Mouse (Mus musculus) heart, embryonic 15.5 days (tissue): Measurements from ENCODE around the gene Tbx15. TPM values are rescaled to one million over a fixed set of nuclear protein-coding genes. Genes with fewer than 3 reads are reported as not detected.

Source experiments
- ATAC-seq: fragments of 200-750 bp; cut with Nextera tagmentation; replicated peaks from 2 replicates; pipeline ENCODE4 v1.8.0; 2017; ENCODE audit warnings: low read depth, moderate TSS enrichment; ENCODE audit not compliant: insufficient number of reproducible peaks, insufficient read depth, low FRiP score
- H3K27ac ChIP-seq: fragments of 300-500 bp; sonication (generic); 2 replicates; pipeline ENCODE4 v1.5.1; 2015; ENCODE audit warnings: mild to moderate bottlenecking, inconsistent platforms
- H3K27me3 ChIP-seq: fragments of 300-500 bp; sonication (generic); 2 replicates; pipeline ENCODE4 v1.6.1; 2015; ENCODE audit warnings: inconsistent platforms
- H3K36me3 ChIP-seq: fragments of 300-500 bp; sonication (generic); 2 replicates; pipeline ENCODE4 v1.6.1; 2015; ENCODE audit warnings: mild to moderate bottlenecking, inconsistent platforms
- H3K4me1 ChIP-seq: fragments of 300-500 bp; sonication (generic); replicated peaks from 2 replicates; pipeline ENCODE4 v1.6.1; 2015; ENCODE audit warnings: inconsistent platforms
- H3K4me2 ChIP-seq: fragments of 300-500 bp; sonication (generic); 2 replicates; pipeline ENCODE4 v1.6.1; 2015; ENCODE audit warnings: inconsistent platforms, mild to moderate bottlenecking, moderate library complexity
- H3K4me3 ChIP-seq: fragments of 300-500 bp; sonication (generic); 2 replicates; pipeline ENCODE4 v1.5.1; 2015; ENCODE audit warnings: mild to moderate bottlenecking, inconsistent platforms
- H3K9ac ChIP-seq: fragments of 300-500 bp; sonication (generic); 2 replicates; pipeline ENCODE4 v1.6.1; 2015; ENCODE audit warnings: mild to moderate bottlenecking, inconsistent platforms
- H3K9me3 ChIP-seq: fragments of 300-500 bp; sonication (generic); replicated peaks from 2 replicates; pipeline ENCODE4 v1.6.1; 2016; ENCODE audit warnings: inconsistent platforms
- WGBS: fragments of 180-500 bp; shearing (Covaris S2); methylation state at CpG from one replicate; pipeline ENCODE4 v1.1.7; 2015; ENCODE audit warnings: mixed read lengths; 5-methylcytosine and 5-hydroxymethylcytosine counted together
- polyA plus RNA-seq: library from polyadenylated mRNA; unstranded; fragments of >200 nt; fragmentation: Nextera tagmentation; extraction: Ambion mirVana; gene quantifications from 2 replicates; pipeline ENCODE4 v1.2.1, GENCODE M21; 2015

Tbx15 gene
- 0.08 and 0.13 TPM in 2 replicates for polyA plus RNA-seq

- peak within 1 kb of the TSS; percentile 31 for H3K4me3 ChIP-seq
- peaks cover 95% of the 10 kb centered on the region for H3K27me3 ChIP-seq
- H3K4me2 ChIP-seq, result peak within 1 kb of the TSS; percentile 43
- ATAC-seq, result no peak
- H3K9me3 ChIP-seq, result no peaks in the 10 kb centered on the region
- H3K4me1 ChIP-seq, result peaks cover 16% of the 10 kb centered on the region
- 3% methylated on average over 19 of the region's 20 CpGs for WGBS
- H3K9ac ChIP-seq, result no peak within 1 kb of the TSS
- no peaks in the 10 kb centered on the region for H3K36me3 ChIP-seq
- no peak within 1 kb of the TSS for H3K27ac ChIP-seq
These were observed at the start of gene Tbx15 for GRCm38 (mm10) chr3:99240213-99240720. Tbx15 (plus strand) TSS chr3:99240381.

DNA sequence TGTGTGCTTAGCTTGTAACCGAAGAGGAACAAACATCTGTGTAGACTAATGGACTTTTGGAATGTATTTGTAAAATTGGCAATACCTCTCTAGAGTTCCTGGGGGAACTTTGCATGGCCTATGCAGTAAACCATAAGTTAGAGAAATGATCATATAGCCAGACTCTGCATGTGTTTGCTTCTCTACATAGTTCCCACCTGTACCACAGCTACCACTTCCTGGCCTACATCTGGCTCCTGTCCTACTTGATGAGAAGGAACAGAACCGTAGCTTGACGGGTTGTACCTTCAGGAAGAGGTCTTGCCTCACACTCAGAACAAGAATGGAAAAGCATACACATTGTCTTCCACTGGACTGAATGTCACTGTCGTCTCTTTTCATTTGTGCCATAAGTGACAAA, 46.6 kb upstream of the Tbx15 start:
- no peaks in the 10 kb centered on the region for H3K9me3 ChIP-seq
- no peaks in the 10 kb centered on the region for H3K27me3 ChIP-seq
- H3K4me1 ChIP-seq, result peaks cover 5% of the 10 kb centered on the region
- H3K4me3 ChIP-seq, result no peak overlapping the region
- no peaks in the 10 kb centered on the region for H3K36me3 ChIP-seq
- no peak overlapping the region for H3K27ac ChIP-seq
- WGBS, result 55% methylated on average over 4 of the region's 4 CpGs
- H3K4me2 ChIP-seq, result no peak overlapping the region
- H3K9ac ChIP-seq, result no peak overlapping the region
- ATAC-seq, result no peak

DNA sequence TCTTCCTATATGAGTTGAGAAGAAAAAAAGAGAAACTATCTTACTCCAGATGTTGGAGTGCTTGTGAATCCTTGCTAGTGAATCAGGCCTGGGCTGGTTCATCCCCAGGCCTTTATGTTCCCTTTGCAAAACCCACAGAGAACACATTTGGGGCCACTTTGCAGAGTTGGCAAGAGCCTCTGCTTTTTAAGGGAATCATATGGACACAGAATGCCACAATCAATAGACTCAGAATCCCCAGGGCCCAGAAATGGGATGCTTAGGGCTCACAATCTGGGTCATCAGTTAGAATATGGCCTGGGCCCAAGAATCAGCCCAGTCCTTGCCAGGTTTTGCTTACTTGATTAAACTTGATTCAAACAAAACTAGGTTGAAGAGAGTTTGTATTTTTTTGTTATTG, 36.9 kb upstream of the Tbx15 start:
- no peak for ATAC-seq
- H3K4me1 ChIP-seq, result peaks cover 2% of the 10 kb centered on the region; the same call in 1 of the 2 replicates
- no peak overlapping the region for H3K9ac ChIP-seq
- H3K4me3 ChIP-seq, result no peak overlapping the region
- no peak overlapping the region for H3K27ac ChIP-seq
- H3K36me3 ChIP-seq, result no peaks in the 10 kb centered on the region
- H3K4me2 ChIP-seq, result no peak overlapping the region
- no peaks in the 10 kb centered on the region for H3K9me3 ChIP-seq
- H3K27me3 ChIP-seq, result no peaks in the 10 kb centered on the region

DNA sequence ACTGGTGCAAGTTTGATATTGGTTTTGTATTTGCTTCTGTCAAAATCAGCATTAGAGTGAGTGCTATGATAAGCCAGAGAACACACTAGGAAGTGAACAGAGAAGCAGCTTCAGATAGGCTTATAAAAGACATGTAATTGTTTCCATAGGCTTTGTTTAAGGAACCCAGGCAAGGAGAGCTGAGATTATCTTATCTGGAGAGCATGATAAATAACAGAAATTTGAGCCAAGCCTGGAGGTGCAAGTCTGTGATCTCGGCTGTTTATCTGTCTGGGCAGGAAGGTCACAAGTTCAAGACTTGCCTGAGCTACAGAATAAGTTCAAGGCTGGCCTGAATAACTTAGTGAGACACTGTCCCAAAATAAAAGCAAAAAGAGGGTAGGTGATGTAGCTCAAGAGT, 31.8 kb upstream of the Tbx15 start:
- WGBS, result 16% methylated on average over 1 of the region's 1 CpGs

DNA sequence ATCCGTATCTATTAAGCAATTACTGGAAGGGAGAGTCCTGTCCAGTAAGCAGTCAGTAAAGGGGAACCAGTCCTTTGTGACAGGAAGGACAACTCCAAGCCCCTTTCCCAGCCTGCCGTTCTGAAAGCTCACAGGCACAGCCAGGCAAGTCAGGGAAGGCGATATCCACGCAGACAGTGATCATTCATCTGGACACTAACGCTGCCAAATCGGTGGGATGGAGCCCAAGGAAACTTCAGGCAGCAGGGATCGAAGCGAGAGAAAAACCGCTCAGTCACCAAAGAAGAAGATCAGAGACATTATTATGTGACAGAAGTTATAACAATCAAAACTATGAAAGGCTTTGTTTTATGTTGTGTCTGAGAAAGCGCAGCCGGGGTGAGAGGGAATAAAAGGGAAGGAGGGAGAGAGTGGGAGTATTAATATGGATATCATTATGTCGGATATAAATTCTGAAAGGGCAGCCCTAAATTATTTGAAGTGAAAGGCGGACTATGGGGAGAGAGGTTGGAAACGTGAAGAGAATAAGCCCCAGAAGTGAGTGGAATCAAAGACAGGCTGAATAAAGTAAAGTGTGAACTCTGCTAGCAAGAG, 29.0 kb upstream of the Tbx15 start:
- H3K4me2 ChIP-seq, result no peak overlapping the region
- peaks cover 3% of the 10 kb centered on the region; the same call in 1 of the 2 replicates for H3K36me3 ChIP-seq
- no peak overlapping the region for H3K9ac ChIP-seq
- no peak overlapping the region for H3K27ac ChIP-seq
- H3K9me3 ChIP-seq, result no peaks in the 10 kb centered on the region
- no peak overlapping the region for H3K4me3 ChIP-seq
- no peaks in the 10 kb centered on the region for H3K27me3 ChIP-seq
- WGBS, result 57% methylated on average over 14 of the region's 14 CpGs
- no peak for ATAC-seq
- H3K4me1 ChIP-seq, result peaks cover 2% of the 10 kb centered on the region; the same call in 1 of the 2 replicates

More for the DNA sequence above, 31.8 kb upstream of the Tbx15 start:
- Histone ChIP-seq H3K9ac (no peak overlapping the region), H3K27me3 (no peaks in the 10 kb centered on the region), H3K4me1 (peaks cover 2% of the 10 kb centered on the region; the same call in 1 of the 2 replicates), H3K9me3 (no peaks in the 10 kb centered on the region), H3K36me3 (no peaks in the 10 kb centered on the region), H3K27ac (no peak overlapping the region), H3K4me2 (no peak overlapping the region), H3K4me3 (no peak overlapping the region)
- no peak for ATAC-seq

DNA sequence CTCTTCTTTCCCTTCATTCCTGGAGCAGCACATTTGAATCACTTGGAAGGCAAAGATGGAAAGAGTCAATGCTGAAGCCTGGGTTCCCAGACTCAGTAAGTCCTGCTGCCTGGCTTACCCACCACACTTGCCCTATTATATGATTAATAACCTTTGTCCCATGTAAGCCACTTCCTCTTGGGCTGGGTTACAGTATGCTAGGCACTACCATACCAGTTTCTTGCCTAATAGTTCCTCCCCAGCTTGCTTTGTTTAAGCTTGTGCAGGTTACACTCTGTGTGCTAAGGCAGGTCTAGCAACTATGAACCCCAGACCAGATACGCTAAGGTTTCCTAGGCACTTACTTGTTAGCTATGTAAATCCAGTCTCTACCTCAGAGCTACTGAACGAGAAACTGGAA, 12.4 kb upstream of the Tbx15 start:
- Histone ChIP-seq H3K27ac (no peak overlapping the region), H3K4me3 (no peak overlapping the region), H3K9ac (no peak overlapping the region), H3K27me3 (peaks cover 5% of the 10 kb centered on the region; the same call in 1 of the 2 replicates), H3K36me3 (no peaks in the 10 kb centered on the region), H3K4me1 (no peaks in the 10 kb centered on the region), H3K4me2 (no peak overlapping the region), H3K9me3 (no peaks in the 10 kb centered on the region)
- 73% methylated on average over 2 of the region's 2 CpGs for WGBS
- ATAC-seq, result no peak

GRCm38 (mm10) chr3:99233393-99234318, 6.5 kb upstream of the Tbx15 start:
- no peak for ATAC-seq
- H3K9ac ChIP-seq, result peak overlapping the region; percentile 8; the same call in 1 of the 2 replicates
- H3K4me3 ChIP-seq, result peak overlapping the region; percentile 38
- H3K27ac ChIP-seq, result no peak overlapping the region
- WGBS, result 5% methylated on average over 20 of the region's 20 CpGs
- peaks cover 14% of the 10 kb centered on the region for H3K4me1 ChIP-seq
- H3K9me3 ChIP-seq, result no peaks in the 10 kb centered on the region
- H3K27me3 ChIP-seq, result peaks cover 57% of the 10 kb centered on the region
- peak overlapping the region; percentile 61 for H3K4me2 ChIP-seq
- no peaks in the 10 kb centered on the region for H3K36me3 ChIP-seq

- peak overlapping the region; percentile 38 for H3K4me3 ChIP-seq
- WGBS, result 9% methylated on average over 17 of the region's 17 CpGs
- H3K4me2 ChIP-seq, result peak overlapping the region; percentile 61
- peaks cover 63% of the 10 kb centered on the region for H3K27me3 ChIP-seq
- no peaks in the 10 kb centered on the region for H3K36me3 ChIP-seq
- peaks cover 14% of the 10 kb centered on the region for H3K4me1 ChIP-seq
- no peak for ATAC-seq
- H3K9me3 ChIP-seq, result no peaks in the 10 kb centered on the region
- no peak overlapping the region for H3K27ac ChIP-seq
- H3K9ac ChIP-seq, result peak overlapping the region; percentile 8; the same call in 1 of the 2 replicates
These were observed 5.8 kb upstream of the Tbx15 start for GRCm38 (mm10) chr3:99234319-99234869.

- no peak overlapping the region for H3K4me2 ChIP-seq
- H3K36me3 ChIP-seq, result no peaks in the 10 kb centered on the region
- peaks cover 70% of the 10 kb centered on the region for H3K27me3 ChIP-seq
- WGBS, result 7% methylated on average over 23 of the region's 23 CpGs
- no peaks in the 10 kb centered on the region for H3K9me3 ChIP-seq
- H3K9ac ChIP-seq, result no peak overlapping the region
- ATAC-seq, result no peak
- H3K27ac ChIP-seq, result no peak overlapping the region
- H3K4me1 ChIP-seq, result peaks cover 17% of the 10 kb centered on the region
- H3K4me3 ChIP-seq, result no peak overlapping the region
These were observed 4.9 kb upstream of the Tbx15 start for GRCm38 (mm10) chr3:99235116-99235803.

DNA sequence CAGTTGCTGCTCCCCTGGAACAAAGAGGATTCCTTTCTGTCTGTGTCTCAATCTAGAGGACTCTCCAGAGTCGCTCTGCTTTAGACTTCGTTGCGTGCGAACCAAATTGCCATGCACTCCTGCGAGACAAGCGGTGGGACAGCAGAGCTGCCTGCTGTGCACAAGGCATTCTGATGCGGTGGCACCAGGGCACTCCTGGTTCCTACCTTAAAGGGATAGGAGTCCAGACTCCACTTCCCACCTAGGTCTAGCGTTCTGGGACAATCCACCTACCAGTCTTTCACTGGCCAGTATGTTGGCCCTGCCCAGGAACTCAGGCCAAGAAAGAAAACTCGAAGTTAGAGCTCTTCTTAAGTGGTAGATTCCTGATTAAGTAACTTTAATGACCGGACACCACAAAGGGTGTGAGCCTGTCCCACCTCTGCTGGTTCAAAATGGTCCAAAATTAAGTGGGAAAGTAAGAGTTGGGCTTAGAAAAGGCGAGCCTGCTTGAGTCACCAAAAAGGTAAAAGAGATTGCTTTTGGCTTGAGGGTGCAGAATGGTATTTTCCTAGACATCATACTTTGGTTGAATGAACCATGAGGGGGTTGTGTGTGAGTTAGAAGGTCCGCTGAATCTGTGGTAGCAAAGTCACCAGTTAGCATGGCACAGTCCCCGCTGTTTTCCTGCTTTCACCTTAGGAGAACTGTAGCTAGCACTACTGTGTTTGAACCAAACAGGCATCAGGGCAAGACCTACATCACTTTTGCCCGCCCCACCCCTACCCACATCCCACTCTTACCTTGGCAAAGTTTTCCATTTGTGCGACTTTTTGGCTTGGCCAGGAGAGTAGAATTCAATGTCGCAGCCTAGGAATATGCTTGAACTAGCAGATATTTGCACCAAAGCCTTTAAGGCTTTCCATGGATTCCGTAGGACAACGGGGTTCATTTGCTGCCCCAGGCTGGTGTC, 4.1 kb upstream of the Tbx15 start:
- H3K9ac ChIP-seq, result no peak overlapping the region
- no peak for ATAC-seq

More for the DNA sequence above, 4.1 kb upstream of the Tbx15 start:
- no peak overlapping the region for H3K4me2 ChIP-seq
- H3K27me3 ChIP-seq, result peaks cover 78% of the 10 kb centered on the region
- H3K9me3 ChIP-seq, result no peaks in the 10 kb centered on the region
- no peak overlapping the region for H3K27ac ChIP-seq
- no peaks in the 10 kb centered on the region for H3K36me3 ChIP-seq
- WGBS, result 8% methylated on average over 18 of the region's 18 CpGs
- no peak overlapping the region for H3K4me3 ChIP-seq
- peaks cover 23% of the 10 kb centered on the region for H3K4me1 ChIP-seq
